Mouse (Mus musculus) hindbrain, embryonic 10.5 days (tissue): ENCODE measurements around the gene Ankrd49. TPM values are rescaled to one million over a fixed set of nuclear protein-coding genes. Genes with fewer than 3 reads are reported as not detected.

Experiments used
- polyA plus RNA-seq: library from polyadenylated mRNA; unstranded; fragments of >200 nt; fragmentation: Nextera tagmentation; extraction: Ambion mirVana; gene quantifications from 2 replicates; pipeline ENCODE4 v1.2.1, GENCODE M21; 2016

The Ankrd49 gene
- polyA plus RNA-seq, 1 experiment from 2014 or later: 38.6 TPM

Other genes starting within 250 kb of the Ankrd49 start
- gene Amotl1, start 139.8 kb downstream of the Ankrd49 start, polyA plus RNA-seq: 12.8 and 16.3 TPM in 2 replicates
- gene Piwil4, start 44.1 kb downstream of the Ankrd49 start, polyA plus RNA-seq: 0.27 and 0.32 TPM in 2 replicates
- gene Fut4, start 32.5 kb downstream of the Ankrd49 start, polyA plus RNA-seq: 2.7 and 2.8 TPM in 2 replicates
- 1.2 and 6.1 TPM in 2 replicates for gene 1700012B09Rik, start 13.8 kb downstream of the Ankrd49 start, polyA plus RNA-seq
- gene Mre11a, start 202 bp downstream of the Ankrd49 start, polyA plus RNA-seq: 25.9 and 43.8 TPM in 2 replicates
- gene Gpr83, start 75.4 kb upstream of the Ankrd49 start, polyA plus RNA-seq: 0.65 and 0.71 TPM in 2 replicates
- 0.24 TPM in 1 of 2 replicates, not detected in the other for gene Izumo1r, start 119.1 kb upstream of the Ankrd49 start, polyA plus RNA-seq